Mouse (Mus musculus) left cerebral cortex, adult 11 months (tissue): ENCODE data around the gene Bcl2l1.

Experiments used
- DNase-seq: peaks from one replicate; pipeline ENCODE4 v3.0.0; 2022; ENCODE audit warnings: low spot score

Gene Bcl2l1

GRCm38 (mm10) chr2:152831019-152831878 lies at the start of gene Bcl2l1:
Bcl2l1 (minus strand) TSS chr2:152831728.
- peak; percentile 96 for DNase-seq

DNA sequence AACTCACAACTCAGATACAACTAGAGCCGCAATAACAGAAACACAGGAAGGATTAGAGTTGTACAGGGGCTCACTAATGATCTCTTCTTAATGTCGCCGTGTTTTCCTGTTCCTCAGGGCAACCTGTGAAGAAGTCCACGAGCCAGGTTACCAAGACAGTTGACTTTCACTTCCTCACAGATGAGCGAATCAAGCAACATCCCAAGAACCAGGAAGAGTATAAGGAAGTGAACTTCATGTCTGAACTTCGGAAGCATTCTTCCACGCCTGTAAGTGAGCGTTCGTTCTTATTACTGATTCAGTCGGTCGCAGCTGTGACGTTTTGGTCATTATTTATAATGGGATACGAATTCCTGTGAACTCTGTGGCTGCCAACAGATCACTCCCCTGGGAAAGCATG lies 49.4 kb upstream of the Bcl2l1 start:
- no peak for DNase-seq

- DNase-seq = no peak
Observed at GRCm38 (mm10) chr2:152878239-152878638, 46.7 kb upstream of the Bcl2l1 start.

- DNase-seq = no peak
Observed at GRCm38 (mm10) chr2:152863346-152863745, 31.8 kb upstream of the Bcl2l1 start.

- no peak for DNase-seq
Observed at GRCm38 (mm10) chr2:152862638-152863037, 31.1 kb upstream of the Bcl2l1 start.

DNA sequence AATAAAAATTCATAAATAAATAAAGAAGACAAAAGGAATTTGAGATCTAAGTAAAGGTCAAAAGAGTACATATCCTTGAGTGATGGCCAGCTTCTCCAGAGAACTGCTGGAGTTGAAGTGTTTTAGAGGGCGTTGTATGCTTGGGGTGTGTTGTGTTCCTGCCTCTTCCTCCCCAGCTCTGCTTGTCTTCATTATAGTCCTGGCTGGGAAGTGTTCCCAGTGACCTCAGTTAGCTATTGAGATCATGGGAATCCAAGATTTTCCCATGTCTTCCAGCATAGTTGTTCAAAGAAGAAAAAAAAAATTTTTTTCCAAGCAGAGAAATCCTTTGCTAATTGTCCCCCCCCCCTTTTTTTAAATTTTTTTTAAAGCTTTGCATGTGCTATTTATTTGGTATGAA lies 30.4 kb upstream of the Bcl2l1 start:
- no peak for DNase-seq

GRCm38 (mm10) chr2:152859501-152859900 lies 28.0 kb upstream of the Bcl2l1 start:
- DNase-seq = no peak

- DNase-seq = no peak
Observed at GRCm38 (mm10) chr2:152848466-152848865, 16.9 kb upstream of the Bcl2l1 start.

DNA sequence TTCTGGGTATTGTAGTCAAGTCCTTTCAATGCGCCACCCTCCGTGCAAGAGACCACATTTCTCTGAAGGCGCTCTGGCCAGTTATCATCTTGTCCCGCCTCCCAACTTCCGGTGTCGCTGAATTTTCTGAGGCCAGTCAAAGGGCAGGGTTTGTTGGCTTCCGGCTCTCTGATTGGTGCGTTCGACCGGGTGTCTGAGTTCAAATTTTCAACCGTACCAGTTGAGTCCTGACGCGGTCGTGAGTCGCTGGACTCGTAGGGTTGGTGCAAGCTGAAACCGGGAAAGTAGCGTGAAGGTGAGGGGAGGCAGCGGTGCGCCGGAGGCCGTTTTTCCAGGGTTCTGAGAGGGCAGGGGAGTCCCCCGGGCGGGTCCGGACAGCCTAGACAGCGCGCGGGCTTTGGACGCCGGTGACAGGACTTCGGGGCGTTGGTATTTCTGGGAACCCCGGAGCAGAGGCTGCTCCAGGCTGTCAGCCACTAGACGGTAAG lies 16.3 kb upstream of the Bcl2l1 start, which contains the start of gene Tpx2:
TSS of gene Tpx2 (plus strand) at position 150 of the 488 bp plus-strand sequence.
- DNase-seq = peak; percentile 94

DNA sequence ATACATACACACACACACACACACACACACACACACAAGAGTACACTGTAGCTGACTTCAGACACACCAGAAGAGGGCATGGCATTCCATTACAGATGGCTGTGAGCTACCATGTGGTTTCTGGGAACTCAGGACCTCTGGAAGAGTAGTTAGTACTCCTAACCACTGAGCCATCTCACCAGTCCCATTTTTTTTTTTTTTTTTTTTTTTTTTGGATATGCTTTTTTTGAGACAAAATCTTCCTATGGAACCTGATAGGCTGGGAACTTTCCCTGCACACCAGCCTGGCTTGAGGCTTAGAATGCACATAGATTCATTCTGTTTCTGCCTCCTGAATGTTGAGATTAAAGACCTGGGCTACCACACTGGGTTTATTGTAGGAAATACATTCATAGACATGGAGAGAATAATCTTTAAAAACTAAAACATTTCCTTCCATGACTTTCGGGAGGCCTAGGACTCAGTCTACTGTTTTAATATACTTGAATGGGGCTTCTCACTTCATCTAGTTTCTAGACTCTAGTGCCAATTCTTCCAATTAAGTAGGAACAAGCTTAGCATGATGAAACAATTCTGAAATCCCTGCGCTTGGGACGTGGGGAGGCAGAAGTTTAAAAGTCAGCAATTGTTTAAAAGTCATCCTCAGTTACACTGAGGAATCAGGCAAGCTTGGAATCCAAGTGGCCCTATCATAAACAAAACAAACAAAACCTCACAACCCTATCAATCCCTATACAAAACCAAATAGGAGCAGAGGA lies 15.7 kb upstream of the Bcl2l1 start:
- DNase-seq = no peak

DNA sequence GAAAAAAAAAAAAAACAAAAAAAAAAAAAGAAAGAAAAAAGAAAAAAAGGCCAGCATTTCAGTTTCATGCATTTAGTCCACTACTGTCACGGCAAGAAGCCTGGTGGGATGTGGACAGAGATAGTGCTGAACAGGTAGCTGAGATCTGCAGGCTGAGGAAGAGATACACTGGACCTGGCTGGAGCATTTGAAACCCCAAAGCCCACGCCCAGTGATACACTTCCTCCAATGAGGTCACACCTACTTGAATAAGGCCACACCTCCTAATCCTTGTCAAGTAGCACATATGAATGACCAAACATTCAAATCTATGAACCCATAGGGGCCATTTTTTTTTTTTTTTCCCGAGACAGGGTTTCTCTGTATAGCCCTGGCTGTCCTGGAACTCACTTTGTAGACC lies 11.2 kb upstream of the Bcl2l1 start:
- no peak for DNase-seq

- no peak for DNase-seq
Observed at GRCm38 (mm10) chr2:152839256-152839655, 7.7 kb upstream of the Bcl2l1 start.

DNA sequence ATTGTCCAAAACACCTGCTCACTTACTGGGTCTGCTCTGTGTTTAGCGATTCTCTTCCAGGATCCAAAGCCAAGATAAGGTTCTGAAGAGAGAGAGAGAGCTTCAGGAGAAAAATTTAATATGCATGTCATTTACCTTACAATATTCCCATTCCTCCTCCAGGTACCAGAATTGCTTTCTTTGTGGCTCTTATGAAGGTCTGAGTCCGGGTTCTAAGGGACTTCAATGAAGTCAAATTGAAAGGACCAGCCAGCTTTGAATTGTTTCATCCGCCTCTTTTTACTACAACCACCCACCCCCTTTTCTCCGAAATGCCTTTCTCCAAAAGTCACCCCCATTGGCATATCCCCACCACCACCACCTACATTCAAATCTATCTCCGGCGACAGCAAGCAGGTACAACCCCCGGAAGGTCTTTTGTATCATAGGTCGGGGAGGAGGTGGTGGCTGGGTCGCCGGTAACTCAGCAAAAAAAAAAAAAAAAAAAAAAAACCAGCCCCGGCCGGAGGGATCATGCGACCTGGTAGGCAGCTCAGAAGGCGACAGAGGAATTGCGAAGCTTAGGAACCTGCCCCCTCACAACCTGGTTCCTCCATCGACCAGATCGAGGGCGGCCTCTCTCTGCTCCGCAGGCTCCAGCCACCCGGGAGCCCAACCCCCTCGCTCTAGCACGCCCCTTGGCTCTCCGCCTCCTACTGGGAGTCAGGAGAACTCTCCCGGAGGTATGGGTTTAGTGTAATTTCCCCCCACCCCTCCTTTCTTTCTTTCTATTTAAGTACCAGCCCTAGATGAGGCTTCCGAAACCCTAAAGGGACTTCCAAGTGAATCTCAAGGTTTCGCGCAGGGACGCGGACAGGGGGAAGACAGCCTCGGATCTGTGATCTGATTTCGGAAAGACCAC lies 1.3 kb downstream of the Bcl2l1 start:
- DNase-seq = peak; percentile 80

- no peak for DNase-seq
Observed at GRCm38 (mm10) chr2:152829367-152829881, 2.1 kb downstream of the Bcl2l1 start.

GRCm38 (mm10) chr2:152828532-152828931 lies 3.0 kb downstream of the Bcl2l1 start:
- DNase-seq = no peak

DNA sequence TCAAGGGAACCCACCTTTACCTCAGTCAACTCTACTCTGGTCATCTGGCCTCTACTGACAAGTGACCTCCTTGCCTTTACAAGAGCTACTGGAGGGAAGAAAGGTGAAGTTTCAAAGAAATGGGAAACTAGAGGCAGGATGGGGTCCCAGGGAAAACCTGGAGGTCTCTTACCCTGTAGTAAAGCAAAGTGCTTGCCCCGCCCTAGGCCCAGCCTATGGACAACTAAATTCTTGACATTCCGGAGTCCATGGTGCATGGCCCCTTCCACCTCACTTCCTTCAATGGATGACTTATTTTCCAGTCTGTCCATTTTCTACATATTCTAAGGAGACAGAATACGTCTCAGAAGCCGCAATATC lies 3.5 kb downstream of the Bcl2l1 start:
- DNase-seq = no peak

DNA sequence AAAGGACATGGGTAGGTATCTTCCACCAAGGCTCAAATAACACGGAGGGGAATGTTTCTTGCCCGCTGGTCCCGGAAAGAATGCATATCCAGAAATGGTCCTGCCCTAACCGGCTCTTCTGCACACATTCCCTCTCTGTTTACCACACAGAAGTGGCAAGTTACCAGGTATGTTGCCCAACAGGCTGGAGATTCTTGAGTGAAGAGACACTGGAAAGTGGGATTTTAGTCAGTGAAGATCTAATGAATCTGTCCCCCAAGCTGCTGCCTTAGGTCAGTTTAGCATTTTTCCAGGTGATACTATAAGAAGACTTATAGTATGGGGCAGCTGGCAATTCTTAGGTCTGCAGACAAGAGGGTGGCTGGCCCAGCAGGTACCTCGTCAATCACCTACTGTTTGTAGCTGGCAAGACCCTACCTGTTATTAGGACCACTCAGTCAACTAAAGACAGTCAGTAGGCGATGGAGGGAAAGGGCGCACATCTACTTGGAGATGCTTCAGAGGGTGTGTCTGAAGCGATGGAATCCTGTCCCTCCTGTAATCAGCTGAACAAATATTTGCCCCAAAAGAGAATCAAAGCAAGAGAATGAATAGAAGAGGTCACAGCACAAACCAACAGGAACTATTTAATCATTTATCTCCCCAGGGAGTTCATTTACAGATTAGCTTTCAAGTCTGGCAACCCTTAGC lies 4.1 kb downstream of the Bcl2l1 start:
- DNase-seq = no peak

DNA sequence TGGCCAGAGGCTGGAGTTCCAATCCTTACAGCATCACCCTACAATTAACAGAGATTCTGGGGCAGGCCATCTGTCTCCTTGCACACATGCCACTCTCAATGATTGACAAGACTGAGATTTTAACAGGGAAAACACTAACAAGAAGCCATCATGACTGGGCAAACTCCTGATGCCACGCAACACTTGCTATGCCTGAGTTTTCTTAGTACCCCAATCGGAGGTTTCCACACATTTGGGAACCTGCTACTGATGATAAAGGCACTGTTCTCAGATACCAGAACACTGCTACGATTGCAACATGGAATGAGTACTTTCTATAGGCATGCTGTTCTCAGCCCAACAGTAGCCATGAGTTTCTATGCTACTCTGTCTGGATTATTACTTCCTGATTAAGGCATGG lies 5.0 kb downstream of the Bcl2l1 start:
- no peak for DNase-seq

DNA sequence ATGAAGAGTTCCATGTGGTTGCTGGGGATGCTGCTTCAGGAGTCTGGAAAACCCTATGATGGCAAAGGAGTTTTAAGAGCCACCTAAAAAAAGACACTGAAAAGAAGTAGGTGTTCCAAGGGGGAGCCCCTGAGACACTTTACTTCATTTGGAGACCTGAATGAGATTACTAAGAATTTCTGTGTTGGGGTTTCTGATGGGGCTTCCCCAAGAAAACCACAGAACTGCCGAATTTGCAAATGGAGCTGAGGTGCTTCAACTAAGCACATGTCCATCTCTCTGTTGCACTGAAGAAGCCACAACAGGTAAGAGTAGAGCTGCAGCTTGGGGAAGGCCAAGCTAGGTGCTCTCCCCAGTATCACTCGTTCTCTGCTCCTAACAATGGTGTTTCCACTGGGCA lies 5.8 kb downstream of the Bcl2l1 start:
- no peak for DNase-seq

- DNase-seq = no peak
Observed at GRCm38 (mm10) chr2:152825168-152825697, 6.3 kb downstream of the Bcl2l1 start.
